Mouse (Mus musculus) liver, adult 2 months (tissue): ENCODE data around the gene Kynu. TPM values are rescaled to one million over a fixed set of nuclear protein-coding genes. Genes with fewer than 3 reads are reported as not detected.

ENCODE experiments used
- DNase-seq: peaks from one replicate; pipeline ENCODE4 v3.0.0-alpha.2; 2011; ENCODE audit warnings: low read depth, low spot score; ENCODE audit errors: extremely low read depth
- H3K27ac ChIP-seq: fragments of 200-500 bp; replicated peaks from 2 replicates; pipeline ENCODE4 v1.5.1; 2012; ENCODE audit warnings: low read depth, mild to moderate bottlenecking, control low read depth, inconsistent platforms, low read length; ENCODE audit not compliant: insufficient read depth
- H3K27me3 ChIP-seq: fragments of 200-500 bp; 2 replicates; pipeline ENCODE4 v1.6.1; 2012; ENCODE audit warnings: mild to moderate bottlenecking, moderate library complexity, low read length, inconsistent platforms; ENCODE audit not compliant: control insufficient read depth, insufficient read depth
- H3K36me3 ChIP-seq: fragments of 200-500 bp; 2 replicates; pipeline ENCODE4 v1.6.1; 2012; ENCODE audit warnings: low read length, inconsistent platforms; ENCODE audit not compliant: control insufficient read depth, insufficient read depth
- H3K4me1 ChIP-seq: fragments of 200-500 bp; 2 replicates; pipeline ENCODE4 v1.6.1; 2011; ENCODE audit warnings: low read length; ENCODE audit not compliant: control insufficient read depth, insufficient read depth
- H3K4me3 ChIP-seq: fragments of 200-500 bp; 2 replicates; pipeline ENCODE4 v1.5.1; 2011; ENCODE audit warnings: low read depth, mild to moderate bottlenecking, control low read depth, low read length, moderate library complexity; ENCODE audit not compliant: insufficient read depth
- H3K79me2 ChIP-seq: fragments of 200-500 bp; 2 replicates; pipeline ENCODE4 v1.6.1; 2012; ENCODE audit warnings: inconsistent platforms, mild to moderate bottlenecking, low read length, moderate library complexity; ENCODE audit not compliant: control insufficient read depth, insufficient read depth
- H3K9ac ChIP-seq: fragments of 200-500 bp; 2 replicates; pipeline ENCODE4 v1.6.1; 2012; ENCODE audit warnings: low read depth, mild to moderate bottlenecking, control low read depth, inconsistent platforms, low read length
- CTCF ChIP-seq: fragments of 200-500 bp; IDR thresholded peaks from 2 replicates; pipeline ENCODE4 v1.5.1; 2011; ENCODE audit warnings: low read depth, low read length, control low read depth
- POLR2A ChIP-seq: fragments of 200-500 bp; IDR thresholded peaks from 2 replicates; pipeline ENCODE4 v1.6.1; 2011; ENCODE audit warnings: low read length, control low read depth; ENCODE audit not compliant: insufficient read depth; ENCODE audit errors: extremely low read depth
- WGBS: fragments of 180-500 bp; shearing (Covaris S2); methylation state at CpG from one replicate; pipeline ENCODE4 v1.1.7; 2018; 5-methylcytosine and 5-hydroxymethylcytosine counted together
- polyA plus RNA-seq: library from polyadenylated mRNA; depleted of rRNA; stranded (reverse); fragments of >200 nt; gene quantifications from 2 replicates; pipeline ENCODE4 v1.2.3, GENCODE M21; 2012
- total RNA-seq: library from RNA; depleted of rRNA; stranded (reverse); fragments of >200 nt; gene quantifications from 2 replicates; pipeline ENCODE4 v1.2.3, GENCODE M21; 2014

The Kynu gene
- total and polyA plus RNA-seq, 2 experiments = 52.8 to 130 TPM

DNA sequence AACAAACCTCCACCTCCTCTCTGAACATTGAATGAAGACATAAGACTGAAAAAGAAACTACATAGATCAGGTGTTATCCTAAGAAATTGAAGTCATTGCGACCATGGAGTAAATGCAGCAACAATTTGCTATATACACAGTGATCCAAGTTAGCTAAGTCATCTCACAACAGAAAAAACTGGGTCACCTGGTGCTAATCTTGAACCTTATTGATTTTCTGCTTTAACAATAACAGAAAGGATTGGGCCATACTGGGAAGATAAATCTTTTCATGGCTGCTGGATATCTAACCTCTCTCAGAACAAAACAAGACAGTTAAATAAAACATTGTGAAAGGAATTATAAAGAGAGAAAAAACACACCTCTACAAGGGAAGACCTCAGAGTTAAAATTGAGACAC, 8.7 kb upstream of the Kynu start:
- TF ChIP-seq POLR2A (no peak), CTCF (no peak)

DNA sequence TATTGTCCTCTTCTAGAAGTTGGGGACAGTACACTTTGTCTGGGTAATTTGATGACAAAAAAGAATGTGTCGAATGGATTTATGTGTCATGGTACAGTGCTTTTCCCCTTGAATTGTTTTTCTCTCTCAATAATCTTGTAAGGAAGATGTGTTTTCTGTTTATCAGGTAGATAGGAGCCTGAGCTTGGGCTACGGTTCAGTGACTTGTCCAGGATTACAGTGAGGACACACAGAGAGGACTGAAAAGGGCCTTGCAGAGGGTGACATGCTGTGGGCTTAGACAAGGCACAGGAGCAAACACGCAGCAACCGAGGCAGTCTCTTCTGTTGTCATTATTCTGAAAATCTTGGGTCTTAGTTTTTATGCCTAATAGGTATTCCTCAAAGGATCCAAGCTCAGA, 913 bp upstream of the Kynu start:
- WGBS = 83% methylated on average over 4 of the region's 4 CpGs
- Histone ChIP-seq H3K79me2 (peaks cover 4% of the 10 kb centered on the region; the same call in 1 of the 2 replicates), H3K9ac (no peak overlapping the region), H3K4me3 (no peak overlapping the region), H3K36me3 (peaks cover 11% of the 10 kb centered on the region), H3K4me1 (peaks cover 18% of the 10 kb centered on the region; the same call in 1 of the 2 replicates), H3K27ac (no peak overlapping the region), H3K27me3 (no peaks in the 10 kb centered on the region)
- no peak for TF ChIP-seq POLR2A
- TF ChIP-seq CTCF = no peak
- DNase-seq = no peak

More for the DNA sequence above, 8.7 kb upstream of the Kynu start:
- H3K36me3 ChIP-seq = no peaks in the 10 kb centered on the region
- no peak overlapping the region for H3K4me3 ChIP-seq
- WGBS = 11% methylated on average over 1 of the region's 1 CpGs
- H3K27me3 ChIP-seq = no peaks in the 10 kb centered on the region
- H3K27ac ChIP-seq = no peak overlapping the region
- no peaks in the 10 kb centered on the region for H3K79me2 ChIP-seq
- peak; percentile 88 for DNase-seq
- H3K9ac ChIP-seq = no peak overlapping the region
- H3K4me1 ChIP-seq = peaks cover 9% of the 10 kb centered on the region; the same call in 1 of the 2 replicates

DNA sequence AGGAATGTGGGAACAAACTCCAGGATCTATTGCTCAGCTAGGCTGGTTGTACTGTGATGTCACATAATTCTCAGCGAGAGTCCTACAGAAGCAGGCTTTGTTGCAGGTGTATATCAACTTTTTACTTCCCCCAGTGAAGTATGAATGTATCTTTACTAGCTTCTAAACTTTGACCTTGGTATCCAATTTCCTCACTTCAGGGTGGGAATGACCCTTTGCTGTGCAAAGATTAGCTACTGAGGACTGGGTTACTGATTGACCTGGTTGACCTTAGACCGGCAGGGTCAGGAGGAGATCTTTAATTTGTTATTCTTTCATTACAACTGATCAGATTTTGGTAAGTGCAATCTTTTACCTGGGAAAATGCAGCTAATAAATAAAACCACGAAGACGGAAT, 758 bp downstream of the Kynu start:
- Histone ChIP-seq H3K9ac (peak overlapping the region; percentile 77), H3K4me3 (peak overlapping the region; percentile 86), H3K79me2 (peaks cover 4% of the 10 kb centered on the region; the same call in 1 of the 2 replicates), H3K4me1 (peaks cover 19% of the 10 kb centered on the region; the same call in 1 of the 2 replicates), H3K27ac (peak overlapping the region; percentile 100), H3K27me3 (no peaks in the 10 kb centered on the region), H3K36me3 (peaks cover 21% of the 10 kb centered on the region)
- peak; percentile 98 for DNase-seq
- TF ChIP-seq CTCF (no peak), POLR2A (no peak)
- WGBS = 12% methylated on average over 4 of the region's 4 CpGs

DNA sequence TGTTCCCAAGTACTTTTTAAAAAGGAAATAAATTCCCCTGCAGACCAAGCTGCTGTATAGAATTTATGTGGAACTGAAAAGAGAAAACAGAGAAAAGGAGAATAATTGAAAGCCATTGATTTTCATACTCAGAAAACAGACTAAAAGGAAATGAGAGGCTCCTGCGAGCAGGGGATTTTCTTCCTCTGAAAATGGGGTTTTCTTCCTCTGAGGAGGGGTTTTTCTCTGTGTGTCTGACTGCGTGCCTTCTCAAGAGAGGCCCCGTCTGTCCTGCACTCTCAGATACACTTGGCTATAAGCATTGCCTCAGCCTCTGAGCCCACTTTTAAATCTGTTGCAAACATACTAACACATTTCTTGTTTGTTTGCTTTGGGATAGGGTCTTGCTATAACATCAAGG, 1.9 kb downstream of the Kynu start:
- peak overlapping the region; percentile 92 for H3K9ac ChIP-seq
- whole genome bisulfite sequencing = 36% methylated on average over 3 of the region's 3 CpGs
- H3K36me3 ChIP-seq = peaks cover 27% of the 10 kb centered on the region
- peaks cover 21% of the 10 kb centered on the region; the same call in 1 of the 2 replicates for H3K4me1 ChIP-seq
- no peak for TF ChIP-seq POLR2A
- no peak for TF ChIP-seq CTCF
- H3K27ac ChIP-seq = peak overlapping the region; percentile 94
- peaks cover 6% of the 10 kb centered on the region; the same call in 1 of the 2 replicates for H3K79me2 ChIP-seq
- no peaks in the 10 kb centered on the region for H3K27me3 ChIP-seq
- H3K4me3 ChIP-seq = peak overlapping the region; percentile 86
- DNase-seq = no peak

DNA sequence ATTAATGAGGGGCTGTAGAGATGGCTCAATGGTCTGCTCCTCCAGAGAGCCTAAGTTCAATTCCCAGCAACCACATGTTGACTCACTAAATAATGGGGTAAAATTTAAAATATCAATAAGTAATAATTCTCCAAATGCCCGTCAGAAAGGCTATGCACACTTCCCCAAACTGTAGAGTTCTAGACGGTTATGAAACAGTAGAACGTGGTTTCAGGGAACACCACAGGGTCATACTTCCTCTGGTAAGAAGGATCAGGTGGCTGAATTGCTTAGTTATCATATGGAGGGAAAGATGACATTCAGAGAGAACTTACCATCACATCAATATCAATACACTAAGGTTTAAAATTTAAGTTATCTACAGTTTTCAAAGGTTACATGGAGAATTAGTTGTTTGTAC, 6.1 kb downstream of the Kynu start:
- H3K4me1 ChIP-seq = peaks cover 22% of the 10 kb centered on the region; the same call in 1 of the 2 replicates
- no peak for DNase-seq
- H3K27ac ChIP-seq = no peak overlapping the region
- H3K9ac ChIP-seq = no peak overlapping the region
- WGBS = 59% methylated on average over 3 of the region's 3 CpGs
- H3K36me3 ChIP-seq = peaks cover 56% of the 10 kb centered on the region
- no peak overlapping the region for H3K4me3 ChIP-seq
- TF ChIP-seq POLR2A (no peak), CTCF (no peak)
- H3K27me3 ChIP-seq = no peaks in the 10 kb centered on the region
- peaks cover 10% of the 10 kb centered on the region; the same call in 1 of the 2 replicates for H3K79me2 ChIP-seq

DNA sequence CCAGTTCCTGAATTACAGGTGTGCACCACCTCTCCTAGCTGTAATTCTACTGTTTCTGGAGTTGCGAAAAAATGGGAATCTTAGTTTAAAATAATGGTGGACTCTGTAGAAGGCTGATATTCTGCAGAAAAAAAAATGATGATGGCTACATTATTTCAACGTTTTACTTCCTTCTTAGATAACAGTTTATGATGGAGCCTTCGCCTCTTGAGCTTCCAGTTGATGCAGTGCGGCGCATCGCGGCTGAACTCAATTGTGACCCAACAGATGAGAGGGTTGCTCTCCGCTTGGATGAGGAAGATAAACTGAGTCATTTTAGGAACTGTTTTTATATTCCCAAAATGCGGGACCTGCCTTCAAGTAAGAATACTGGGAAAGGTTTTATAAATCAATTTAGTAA, 7.7 kb downstream of the Kynu start:
- Histone ChIP-seq H3K27ac (no peak overlapping the region), H3K36me3 (peaks cover 63% of the 10 kb centered on the region), H3K4me3 (no peak overlapping the region), H3K79me2 (peaks cover 6% of the 10 kb centered on the region; the same call in 1 of the 2 replicates), H3K9ac (no peak overlapping the region), H3K27me3 (no peaks in the 10 kb centered on the region), H3K4me1 (peaks cover 19% of the 10 kb centered on the region; the same call in 1 of the 2 replicates)
- DNase-seq = no peak
- TF ChIP-seq CTCF (no peak), POLR2A (no peak)
- WGBS = 88% methylated on average over 9 of the region's 9 CpGs
